Mouse (Mus musculus) right cerebral cortex, postnatal 36 days (tissue): Measurements from ENCODE around the gene Treml2.

Experiments
- DNase-seq, 2 experiments: peaks; one replicate each; pipeline ENCODE4 v3.0.0; 2022; ENCODE audit warnings: low spot score in 2 of 2, mixed read lengths in 1 of 2

Treml2 gene

DNA sequence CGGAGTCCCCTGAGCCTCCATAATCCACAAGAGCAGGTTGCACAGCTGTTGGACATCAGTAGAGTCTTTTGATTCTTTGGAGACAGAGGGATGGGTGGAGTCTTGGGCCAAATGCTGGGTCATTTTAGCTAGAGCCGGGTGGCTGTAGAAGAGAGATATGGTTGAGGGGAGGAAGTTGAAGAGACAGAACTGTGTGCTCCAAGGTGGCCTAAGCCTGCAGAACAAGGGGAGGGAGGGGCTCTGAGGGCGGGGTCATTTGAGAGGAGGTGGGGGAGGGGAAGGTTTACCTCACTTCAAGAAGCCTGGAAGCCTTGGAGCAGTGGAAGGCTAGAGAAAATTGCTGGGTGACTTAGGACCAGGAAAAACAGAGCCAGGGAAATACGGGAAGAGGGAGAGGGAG, at the start of gene Treml2:
Gene Treml2, plus strand, starts transcription at position 296 of the 400 bp plus-strand sequence.
- DNase-seq, result no peak

DNA sequence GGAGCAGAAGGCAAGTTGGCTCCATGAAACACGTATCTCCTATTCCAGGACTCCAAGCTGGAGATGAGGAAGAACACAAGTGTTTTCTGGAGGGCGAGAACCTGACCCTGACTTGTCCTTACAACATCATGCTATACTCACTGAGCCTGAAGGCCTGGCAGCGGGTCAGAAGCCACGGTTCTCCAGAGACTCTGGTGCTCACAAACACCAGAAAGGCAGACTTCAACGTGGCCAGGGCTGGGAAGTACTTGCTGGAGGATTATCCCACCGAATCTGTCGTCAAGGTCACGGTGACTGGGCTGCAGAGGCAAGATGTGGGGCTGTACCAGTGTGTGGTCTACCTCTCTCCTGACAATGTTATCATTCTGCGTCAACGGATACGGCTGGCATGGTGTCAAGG, 49.8 kb upstream of the Treml2 start:
- DNase-seq, result no peak

DNA sequence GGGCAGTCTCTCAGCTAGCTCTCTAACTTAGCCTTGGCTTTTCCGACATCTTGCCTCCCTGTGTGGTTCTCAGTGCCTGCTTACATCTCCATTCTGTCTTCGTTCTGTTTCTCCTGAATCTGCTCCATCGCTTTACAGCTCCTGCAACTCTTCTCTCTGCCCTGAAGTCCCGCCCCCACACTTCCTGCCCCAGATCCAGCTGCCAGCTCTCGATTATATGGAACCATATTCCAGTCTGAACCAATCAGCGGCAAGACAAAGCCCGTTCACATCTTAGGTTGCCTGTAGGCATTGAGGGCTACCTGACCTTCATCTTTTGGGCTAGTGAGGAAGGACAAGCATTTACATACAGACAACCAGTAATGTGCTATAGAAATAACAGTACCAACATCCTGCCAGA, 48.7 kb upstream of the Treml2 start:
- no peak for DNase-seq

DNA sequence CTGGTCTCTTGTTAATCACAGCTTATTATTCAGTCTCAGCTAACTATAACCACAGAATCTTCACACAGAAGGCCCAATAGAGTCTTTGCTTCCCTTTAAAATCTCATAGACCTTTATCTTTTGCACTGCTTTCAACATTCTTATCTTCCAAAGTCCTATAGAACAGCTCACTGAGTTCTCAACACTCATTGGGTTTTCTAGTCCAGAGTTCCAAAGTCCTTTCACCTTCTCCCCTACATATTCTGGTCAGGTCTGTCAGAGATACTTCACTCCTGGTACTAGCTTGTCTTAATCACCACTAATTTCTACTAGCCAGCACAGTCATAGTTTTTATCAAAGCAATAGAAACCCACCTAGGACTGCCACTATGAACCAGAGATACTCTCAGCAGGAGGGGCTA, 42.7 kb upstream of the Treml2 start:
- no peak for DNase-seq

DNA sequence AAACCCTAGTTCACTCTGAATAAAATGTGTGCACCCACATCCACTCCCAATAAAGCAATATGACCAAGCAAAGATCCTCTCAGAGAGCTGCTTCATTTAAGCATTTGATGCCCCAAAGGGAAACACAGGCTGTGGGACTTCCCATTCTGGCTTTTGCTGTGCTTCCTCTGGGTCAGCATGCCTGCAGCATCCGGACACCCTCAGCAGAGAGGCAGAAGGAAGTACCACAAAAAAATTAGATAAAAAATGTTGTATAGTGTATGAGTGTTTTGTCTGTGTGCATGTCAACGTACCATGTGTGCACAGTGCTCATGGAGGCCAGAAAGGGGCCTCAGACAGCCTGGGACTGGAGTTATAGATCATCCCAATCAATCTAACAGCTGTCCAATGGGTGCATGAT, 37.4 kb upstream of the Treml2 start:
- no peak for DNase-seq

DNA sequence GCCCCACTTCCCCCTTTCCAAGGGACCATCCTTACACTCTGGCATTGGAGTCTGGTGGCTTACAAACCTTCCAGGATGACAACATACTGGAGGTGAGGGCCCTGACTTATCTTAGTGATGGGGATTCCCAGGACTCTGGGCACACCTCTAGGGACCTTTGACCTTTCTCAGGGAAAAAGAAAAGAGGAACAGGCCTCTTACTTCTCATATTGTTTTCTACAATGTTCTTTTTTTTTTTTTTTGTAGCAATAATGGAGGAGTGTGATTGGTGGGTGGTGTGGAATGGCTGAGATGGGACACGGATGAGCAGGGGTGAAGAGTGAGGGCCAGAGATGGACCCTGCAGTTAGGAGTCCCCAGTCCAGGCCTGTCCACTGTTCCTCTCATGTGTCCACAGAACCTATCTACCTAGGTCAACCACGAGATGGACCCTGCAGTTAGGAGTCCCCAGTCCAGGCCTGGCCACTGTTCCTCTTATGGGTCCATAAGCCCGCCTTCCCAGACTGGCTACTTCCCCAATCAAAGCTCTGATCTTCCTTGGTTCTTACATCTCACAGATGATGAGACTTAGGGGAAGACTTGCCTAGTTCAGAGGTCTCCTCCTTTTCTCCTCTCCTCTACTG, 35.4 kb upstream of the Treml2 start, which contains the start of gene Treml4:
Gene Treml4, plus strand, starts transcription at position 555 of the 622 bp plus-strand sequence.
- no peak for DNase-seq

DNA sequence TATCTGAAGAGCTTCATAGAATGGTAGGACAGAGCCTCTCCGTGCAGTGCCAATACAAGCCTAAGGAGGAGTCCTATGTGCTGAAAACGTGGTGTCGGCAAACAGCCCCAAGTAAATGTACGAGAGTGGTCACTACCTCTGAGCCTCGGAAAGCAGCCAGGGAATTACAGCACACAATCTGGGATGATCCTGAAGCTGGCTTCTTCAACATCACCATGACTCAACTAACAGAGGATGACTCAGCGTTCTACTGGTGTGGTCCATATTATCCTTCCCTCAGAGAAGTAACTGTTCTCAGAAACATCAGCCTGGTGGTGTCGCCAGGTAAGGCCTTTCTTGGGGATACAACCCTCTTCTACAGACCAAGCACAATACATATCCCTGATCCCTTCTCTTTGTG, 34.6 kb upstream of the Treml2 start:
- DNase-seq, result no peak

DNA sequence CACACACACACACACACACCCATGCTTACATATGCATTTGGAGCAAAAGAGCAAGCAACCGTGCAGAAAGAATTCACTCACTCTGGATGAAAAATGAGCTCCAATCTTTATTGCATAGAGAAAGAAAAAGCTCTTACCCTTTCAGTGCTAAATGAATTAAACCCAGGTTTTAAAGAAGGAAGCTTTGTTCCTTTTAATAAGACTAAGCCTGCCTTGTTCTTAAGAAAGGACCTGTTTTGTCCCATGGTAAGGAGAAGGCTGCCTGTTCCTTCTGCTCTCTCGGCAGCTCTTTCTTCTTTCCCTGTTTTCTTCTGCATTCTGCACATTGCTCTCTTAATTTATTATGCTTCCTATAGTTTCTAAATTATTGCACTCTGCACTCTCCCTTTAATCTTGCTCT, 33.2 kb upstream of the Treml2 start:
- no peak for DNase-seq

DNA sequence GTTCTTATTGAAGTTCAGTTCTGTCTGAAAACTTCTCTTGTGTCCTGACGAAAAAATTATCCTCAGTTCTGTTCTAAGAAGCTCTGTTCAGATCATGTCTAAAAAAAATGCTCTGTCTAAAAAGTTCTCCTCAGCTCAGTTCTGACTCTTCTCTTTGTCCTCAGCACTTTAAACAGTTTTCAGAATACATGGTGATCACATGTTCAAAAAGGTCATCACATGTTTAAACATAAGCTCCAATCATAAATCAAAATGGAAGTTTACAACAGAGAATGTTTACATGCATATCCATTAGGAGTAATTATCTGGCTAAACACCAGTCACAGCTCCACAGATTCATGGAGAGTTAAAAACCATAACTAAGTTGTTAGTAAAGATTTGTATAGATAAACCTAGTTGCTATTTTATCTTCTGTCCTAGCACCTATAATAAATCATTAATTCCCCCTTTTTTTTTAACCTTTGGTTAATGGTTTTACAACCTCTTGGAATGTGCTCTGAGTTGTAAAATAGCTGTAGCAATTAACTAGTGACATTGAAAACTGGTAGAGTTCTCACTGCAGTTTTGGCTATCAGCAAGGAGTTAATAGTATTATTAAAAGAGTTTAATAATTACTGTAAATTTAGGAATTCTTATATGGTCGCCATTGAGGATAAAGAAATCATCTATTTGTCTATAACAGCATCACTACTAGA, 32.5 kb upstream of the Treml2 start:
- DNase-seq, result no peak

DNA sequence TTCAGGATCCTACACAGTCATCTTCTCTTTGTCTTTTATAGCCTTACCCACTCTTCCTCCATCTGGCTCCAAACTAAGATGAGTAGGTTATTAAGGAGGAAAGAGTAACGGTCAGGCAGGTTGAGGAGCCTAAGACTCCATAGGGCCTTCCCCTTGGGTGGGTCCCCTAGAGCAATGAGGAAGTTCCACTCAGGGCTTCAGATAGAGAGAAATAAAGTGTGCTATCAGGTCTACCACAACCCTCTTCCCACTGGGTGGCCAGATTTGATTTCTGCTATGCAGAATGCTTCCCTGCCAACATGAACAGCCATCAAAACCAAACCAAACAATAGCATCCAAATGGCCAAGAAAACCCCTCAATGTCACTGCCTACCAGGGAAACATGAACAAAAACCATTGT, 31.7 kb upstream of the Treml2 start:
- DNase-seq, result no peak

DNA sequence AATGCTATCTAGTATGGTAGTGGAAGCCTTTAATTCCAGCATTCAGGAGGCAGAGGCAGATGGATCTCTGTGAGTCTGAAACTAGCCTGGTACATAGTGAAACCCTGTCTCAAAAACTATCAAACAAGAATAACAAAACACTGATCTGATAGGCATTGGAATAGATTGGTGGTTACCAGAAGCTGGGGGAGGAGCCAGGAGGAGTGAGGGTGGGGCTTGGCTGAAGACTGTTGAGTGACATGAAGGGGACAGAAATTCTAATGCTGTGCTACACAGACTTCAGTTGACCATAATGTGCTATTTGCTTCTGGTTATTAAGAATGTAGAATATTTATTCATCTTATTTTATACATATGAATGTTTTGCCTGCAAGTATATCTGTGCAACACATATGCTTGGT, 31.0 kb upstream of the Treml2 start:
- no peak for DNase-seq

DNA sequence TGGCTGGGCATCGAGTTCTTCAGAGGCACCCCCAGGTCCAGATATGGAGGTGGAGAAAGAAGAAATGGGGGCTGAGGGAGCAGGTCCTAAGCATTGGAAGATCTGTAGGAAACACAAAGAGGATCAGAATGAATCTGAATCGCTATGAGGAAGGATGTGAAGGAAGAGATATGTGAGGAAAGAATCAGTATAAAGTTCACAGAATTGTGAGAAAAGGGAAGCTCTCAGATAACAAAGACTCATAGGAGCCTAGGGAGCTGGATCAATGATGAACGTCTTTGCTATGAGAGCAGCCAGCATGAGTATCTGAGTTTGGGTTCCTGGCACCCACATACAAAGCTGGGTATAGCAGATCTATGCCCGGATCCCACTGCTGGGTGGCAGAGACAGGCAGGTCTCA, 29.5 kb upstream of the Treml2 start:
- no peak for DNase-seq

DNA sequence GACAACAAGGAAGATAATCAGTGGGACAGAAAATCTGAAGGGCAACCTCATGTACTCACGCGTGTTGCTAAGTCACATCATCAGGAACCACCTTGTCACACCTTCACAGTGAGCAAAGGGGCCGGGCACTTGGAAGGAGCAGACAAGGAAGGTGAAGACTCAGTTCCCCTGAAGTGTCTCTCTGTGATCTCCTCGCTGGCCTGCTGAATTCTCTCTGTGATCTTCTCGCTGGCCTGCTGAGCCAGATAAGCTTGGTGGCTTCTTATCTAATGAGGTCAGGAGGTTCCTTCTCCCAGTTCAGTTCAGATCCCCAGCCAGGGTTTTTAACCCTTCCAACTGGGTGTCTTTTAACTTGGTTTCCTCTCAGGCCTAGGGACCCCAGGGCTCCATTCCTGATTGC, 27.1 kb upstream of the Treml2 start:
- no peak for DNase-seq

DNA sequence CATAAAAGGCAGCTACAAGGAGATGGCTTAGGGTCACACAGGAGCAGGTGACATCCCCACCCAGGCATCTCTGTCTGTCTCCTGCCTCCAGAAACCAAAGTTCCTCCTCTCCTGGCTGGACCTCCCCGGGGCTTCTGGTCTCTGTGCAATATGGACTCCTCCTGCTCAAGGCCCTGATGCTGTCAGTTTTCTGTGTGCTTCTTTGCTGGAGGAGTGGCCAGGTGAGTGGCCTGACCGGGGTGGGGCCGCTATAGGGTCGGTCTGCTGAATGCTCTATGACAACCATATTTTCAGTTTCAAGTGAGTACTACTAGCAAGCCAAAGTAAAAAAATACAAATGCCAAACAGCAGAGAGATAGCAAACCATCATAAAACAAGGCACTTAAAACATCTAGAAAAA, 26.7 kb upstream of the Treml2 start:
- DNase-seq, result no peak

DNA sequence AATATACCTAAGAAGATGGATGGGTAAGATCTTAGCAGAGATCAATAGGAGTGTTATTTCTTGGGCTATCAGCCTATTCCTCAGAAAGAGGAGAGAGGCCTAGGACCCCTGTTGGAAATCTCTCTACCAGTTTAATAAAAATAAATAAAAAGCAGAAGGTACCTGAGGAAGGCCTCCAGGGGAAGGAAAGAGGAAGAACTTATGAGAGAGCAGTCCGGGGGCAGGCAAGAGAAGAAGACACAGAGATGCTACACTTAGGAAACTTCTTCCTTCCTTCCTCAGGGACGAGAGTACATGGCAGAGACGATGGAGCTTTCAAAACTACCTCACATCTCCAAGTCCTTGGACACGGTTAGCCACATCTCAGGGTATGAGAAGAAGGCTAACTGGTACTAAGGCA, 25.2 kb upstream of the Treml2 start:
- no peak for DNase-seq

DNA sequence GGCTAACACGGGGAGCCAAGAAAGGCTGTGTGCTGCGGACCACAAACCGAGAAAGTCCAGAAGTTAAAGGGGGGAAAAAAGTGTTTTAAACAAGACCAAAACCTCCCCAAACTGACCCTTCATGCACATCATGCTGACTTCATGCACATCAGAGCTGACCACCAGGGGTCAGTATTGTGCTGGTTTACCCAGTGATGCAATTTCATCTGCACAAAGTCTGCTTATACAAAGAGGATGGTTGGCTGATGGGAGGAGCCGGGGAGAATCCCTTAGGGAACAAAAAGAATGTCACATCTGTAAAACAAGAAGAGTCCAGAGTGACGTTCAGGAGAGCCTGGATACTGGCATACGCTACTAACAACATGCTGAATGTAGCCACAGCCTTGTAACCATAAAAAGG, 24.4 kb upstream of the Treml2 start:
- DNase-seq, result peak; percentile 58 to 67

DNA sequence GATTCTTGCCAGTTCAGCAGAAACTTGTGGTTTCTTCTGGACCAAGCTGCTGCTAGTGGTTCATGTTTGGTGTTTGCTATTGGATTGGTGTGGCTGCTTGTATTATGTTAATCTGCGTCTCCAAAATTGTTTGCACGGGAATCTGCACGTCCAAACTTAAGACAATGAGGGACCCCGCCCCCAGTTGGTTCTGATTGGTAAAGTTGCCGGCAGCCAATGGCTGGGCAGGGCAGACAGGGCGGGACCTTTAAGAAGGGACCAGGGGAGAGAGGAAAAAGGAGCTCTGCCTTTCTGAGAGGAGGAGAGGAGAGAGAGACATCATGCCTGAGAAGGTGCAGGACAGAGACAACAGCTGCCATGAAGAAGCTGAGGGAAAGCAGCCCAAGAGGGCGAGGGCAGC, 23.6 kb upstream of the Treml2 start:
- no peak for DNase-seq

DNA sequence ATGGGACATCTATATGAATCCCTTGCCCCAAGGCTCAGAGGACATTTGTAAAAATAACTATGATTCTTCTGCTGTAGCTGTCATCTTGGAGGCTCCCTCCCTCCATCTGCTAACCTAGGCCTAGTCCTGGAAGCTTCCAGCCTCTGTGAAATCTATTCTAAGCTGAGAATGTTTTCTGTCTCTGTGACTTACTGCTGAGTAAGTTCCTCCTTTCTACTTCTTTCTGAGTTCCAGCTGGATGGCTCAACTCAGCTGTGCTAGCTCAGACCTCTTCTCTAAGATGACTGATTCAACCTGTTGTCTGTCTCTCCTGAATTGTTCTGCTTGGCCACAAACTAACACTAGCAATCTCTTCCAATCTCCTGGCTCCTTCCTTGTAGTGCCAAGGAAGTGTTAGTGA, 20.9 kb upstream of the Treml2 start:
- DNase-seq, result no peak

DNA sequence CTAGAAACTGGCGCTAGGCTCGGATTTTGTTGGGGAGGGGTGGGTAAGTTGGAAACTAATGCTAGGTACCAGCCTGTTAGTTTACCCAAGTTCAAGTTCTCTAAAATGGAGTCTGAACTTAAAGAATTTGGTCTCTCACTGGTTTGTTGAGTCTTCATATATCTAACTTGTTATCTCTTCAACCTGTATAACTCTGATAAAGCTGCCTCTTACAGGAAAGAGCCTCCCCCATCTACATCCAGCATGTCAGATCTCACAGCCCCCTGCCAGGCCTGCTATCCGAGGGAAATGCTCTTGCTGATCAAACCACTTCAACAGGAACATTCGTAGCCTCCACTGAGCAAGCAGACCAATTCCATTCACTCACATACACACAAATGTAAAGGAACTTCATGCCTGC, 20.3 kb upstream of the Treml2 start:
- no peak for DNase-seq

DNA sequence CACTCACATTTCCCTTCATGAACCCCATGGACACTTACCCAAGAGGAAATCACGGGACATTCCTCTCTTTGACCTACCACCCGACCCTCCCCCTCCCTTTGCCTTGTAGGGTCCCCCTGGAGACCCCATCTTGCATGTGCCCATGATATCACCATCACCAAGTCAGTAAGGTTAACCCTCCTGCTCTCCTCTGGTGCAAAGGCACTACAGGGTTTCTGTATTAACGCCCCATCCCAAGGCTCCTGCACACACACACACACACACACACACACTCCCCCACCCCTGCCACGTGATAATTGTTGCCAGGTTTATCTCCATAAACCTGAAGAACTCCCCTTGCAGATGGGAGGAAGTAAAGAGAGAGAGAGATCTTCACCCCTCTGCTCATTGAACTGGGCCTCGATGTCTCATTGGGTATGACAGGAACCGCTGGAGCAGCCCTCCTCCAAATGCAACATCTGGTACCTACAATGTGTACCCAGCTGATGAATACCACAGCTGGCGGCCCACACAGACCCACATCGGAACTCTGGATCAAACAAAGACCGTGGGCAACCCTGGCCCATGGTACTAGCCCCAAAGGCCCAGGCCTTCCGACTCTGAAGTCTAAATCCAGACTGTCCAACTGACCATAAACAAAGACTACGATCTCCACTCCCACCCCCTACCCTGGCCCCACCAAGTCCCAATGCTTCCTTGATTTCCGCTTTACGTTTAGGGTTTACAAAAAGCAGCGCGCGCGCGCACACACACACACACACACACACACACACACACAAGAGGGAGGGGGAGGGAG, 18.2 kb upstream of the Treml2 start:
- no peak for DNase-seq

DNA sequence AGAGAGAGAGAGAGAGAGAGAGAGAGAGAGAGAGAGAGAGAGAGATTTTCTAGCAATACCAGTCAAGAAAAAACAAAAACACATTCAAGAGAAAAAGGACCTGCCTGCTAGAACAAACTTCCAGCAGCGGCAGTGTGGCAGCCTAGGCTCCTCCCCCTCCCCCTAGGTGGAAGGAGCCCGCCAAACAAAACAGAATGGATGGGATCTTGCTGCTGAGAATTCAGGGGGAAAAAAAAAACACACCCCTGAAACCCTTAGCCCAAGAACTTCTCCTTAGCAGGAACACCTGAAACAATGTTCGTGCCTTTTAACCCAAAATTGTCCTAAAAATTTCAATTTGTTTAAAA, 17.6 kb upstream of the Treml2 start:
- no peak for DNase-seq

DNA sequence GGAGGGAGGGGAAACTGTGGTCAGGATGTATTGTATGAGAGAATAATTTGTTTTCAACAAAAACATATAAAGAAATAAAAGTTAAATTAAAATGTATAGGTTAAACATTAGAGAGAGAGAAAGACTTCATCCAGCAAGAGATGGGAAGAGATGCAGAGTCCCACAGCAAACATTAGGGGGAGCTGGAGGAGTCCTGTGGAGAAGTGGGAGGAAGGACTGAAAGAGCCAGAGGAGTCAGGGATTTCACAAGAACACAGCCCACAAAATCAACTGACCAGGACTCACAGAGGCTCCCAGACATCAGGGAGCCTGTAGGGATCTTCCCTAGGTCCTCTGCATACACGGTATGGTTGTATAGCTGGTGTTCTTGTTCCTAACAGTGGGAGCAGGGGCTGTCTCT, 12.5 kb upstream of the Treml2 start:
- no peak for DNase-seq

DNA sequence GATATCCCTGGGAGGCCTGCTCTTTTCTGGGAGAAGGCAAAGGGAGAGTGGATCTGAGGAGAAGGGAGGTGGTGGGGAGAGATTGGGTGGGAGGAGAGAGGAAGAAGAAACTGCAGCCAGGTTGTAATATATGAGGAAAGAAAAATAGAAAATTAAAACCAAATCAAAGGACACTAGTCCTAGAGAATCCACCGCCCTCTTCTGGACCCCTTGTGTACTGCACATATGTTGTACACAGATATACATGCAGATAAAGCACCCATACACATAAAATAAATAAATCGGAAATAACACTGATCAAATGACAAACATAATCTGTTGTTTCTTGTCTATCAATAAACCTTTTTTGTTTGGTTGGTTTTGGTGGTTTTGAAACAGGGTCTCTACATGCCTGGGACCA, 12.0 kb upstream of the Treml2 start:
- DNase-seq, result no peak
